Mouse (Mus musculus) midbrain, postnatal 0 days (tissue): Measurements from ENCODE around the gene Pcdh7. TPM values are rescaled to one million over a fixed set of nuclear protein-coding genes. Genes with fewer than 3 reads are reported as not detected.

ENCODE experiments used
- ATAC-seq: fragments of 200-750 bp; cut with Nextera tagmentation; 2 replicates; pipeline ENCODE4 v1.8.0; 2017; ENCODE audit warnings: moderate number of reproducible peaks, mild to moderate bottlenecking, moderate TSS enrichment, moderate library complexity; ENCODE audit not compliant: low FRiP score
- DNase-seq: peaks from one replicate; pipeline ENCODE4 v3.0.0-alpha.2; 2015; ENCODE audit warnings: low spot score
- H3K27ac ChIP-seq: fragments of 300-500 bp; sonication (generic); 2 replicates; pipeline ENCODE4 v1.5.1; 2014; ENCODE audit warnings: low read depth, mild to moderate bottlenecking, low read length, mixed read lengths
- H3K27me3 ChIP-seq: fragments of 300-500 bp; sonication (generic); 2 replicates; pipeline ENCODE4 v1.6.1; 2014; ENCODE audit warnings: low read length, control low read depth, mixed read lengths; ENCODE audit not compliant: insufficient read depth
- H3K36me3 ChIP-seq: fragments of 300-500 bp; sonication (generic); 2 replicates; pipeline ENCODE4 v1.6.1; 2014; ENCODE audit warnings: low read length, control low read depth, mixed read lengths; ENCODE audit not compliant: insufficient read depth
- H3K4me1 ChIP-seq: fragments of 300-500 bp; sonication (generic); 2 replicates; pipeline ENCODE4 v1.6.1; 2014; ENCODE audit warnings: mild to moderate bottlenecking, control low read depth, antibody characterized with exemption, low read length, mixed read lengths; ENCODE audit not compliant: insufficient read depth
- H3K4me2 ChIP-seq: fragments of 300-500 bp; sonication (generic); 2 replicates; pipeline ENCODE4 v1.6.1; 2014; ENCODE audit warnings: low read depth, mild to moderate bottlenecking, low read length, mixed read lengths; ENCODE audit not compliant: poor library complexity, severe bottlenecking
- H3K4me3 ChIP-seq: fragments of 300-500 bp; sonication (generic); 2 replicates; pipeline ENCODE4 v1.5.1; 2014; ENCODE audit warnings: low read depth, mild to moderate bottlenecking, low read length, moderate library complexity
- H3K9ac ChIP-seq: fragments of 300-500 bp; sonication (generic); replicated peaks from 2 replicates; pipeline ENCODE4 v1.6.1; 2014; ENCODE audit warnings: mild to moderate bottlenecking, low read length, moderate library complexity, mixed read lengths; ENCODE audit not compliant: poor library complexity, severe bottlenecking
- H3K9me3 ChIP-seq: fragments of 300-500 bp; sonication (generic); 2 replicates; pipeline ENCODE4 v1.6.1; 2016; ENCODE audit warnings: low read length, control low read depth
- CTCF ChIP-seq: IDR thresholded peaks from 2 replicates; pipeline ENCODE4 v1.5.1; 2016; ENCODE audit warnings: antibody characterized with exemption, mild to moderate bottlenecking
- WGBS: fragments of 180-500 bp; shearing (Covaris S2); extraction: QIAGEN DNeasy Blood & Tissue Kit; methylation state at CpG from one replicate; pipeline ENCODE4 v1.1.7; 2014; 5-methylcytosine and 5-hydroxymethylcytosine counted together
- polyA plus RNA-seq: library from polyadenylated mRNA; unstranded; fragments of >200 nt; fragmentation: Nextera tagmentation; extraction: Ambion mirVana; gene quantifications from 2 replicates; pipeline ENCODE4 v1.2.1, GENCODE M21; 2015
- total RNA-seq: library from RNA; depleted of rRNA; stranded (reverse); fragments of >200 nt; gene quantifications from 2 replicates; pipeline ENCODE4 v1.2.3, GENCODE M21; 2014

Gene Pcdh7
- total and polyA plus RNA-seq, 2 experiments from 2014 or later = 29.6 to 157 TPM

DNA sequence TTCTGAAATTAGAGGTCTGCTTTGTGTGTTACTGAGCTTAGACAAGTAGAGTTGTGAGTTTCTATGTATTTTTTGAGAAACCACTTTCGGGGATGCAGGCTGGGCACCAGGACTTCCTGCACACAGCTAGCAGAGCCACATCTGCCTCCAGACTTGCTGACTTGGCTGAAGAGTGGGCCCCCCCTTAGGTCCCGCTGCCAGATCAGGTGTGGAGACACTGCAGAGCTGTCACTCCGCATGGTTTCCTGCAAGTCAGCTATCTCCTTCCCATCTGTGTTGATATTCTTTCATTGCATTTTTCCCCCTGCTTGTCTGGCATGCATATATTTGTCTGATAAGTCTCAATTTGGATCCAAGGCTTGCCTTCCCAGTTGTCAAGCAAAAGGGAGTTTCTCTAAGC, 52.6 kb downstream of the Pcdh7 start:
- Histone ChIP-seq H3K27me3 (no peaks in the 10 kb centered on the region), H3K4me2 (no peak overlapping the region), H3K9ac (no peak overlapping the region), H3K4me1 (no peaks in the 10 kb centered on the region), H3K27ac (no peak overlapping the region), H3K36me3 (no peaks in the 10 kb centered on the region), H3K4me3 (no peak overlapping the region), H3K9me3 (no peaks in the 10 kb centered on the region)
- WGBS = 87% methylated on average over 3 of the region's 3 CpGs
- ATAC-seq (no peak; the same call in 1 of the 2 replicates), DNase-seq (no peak)
- no peak for TF ChIP-seq CTCF

DNA sequence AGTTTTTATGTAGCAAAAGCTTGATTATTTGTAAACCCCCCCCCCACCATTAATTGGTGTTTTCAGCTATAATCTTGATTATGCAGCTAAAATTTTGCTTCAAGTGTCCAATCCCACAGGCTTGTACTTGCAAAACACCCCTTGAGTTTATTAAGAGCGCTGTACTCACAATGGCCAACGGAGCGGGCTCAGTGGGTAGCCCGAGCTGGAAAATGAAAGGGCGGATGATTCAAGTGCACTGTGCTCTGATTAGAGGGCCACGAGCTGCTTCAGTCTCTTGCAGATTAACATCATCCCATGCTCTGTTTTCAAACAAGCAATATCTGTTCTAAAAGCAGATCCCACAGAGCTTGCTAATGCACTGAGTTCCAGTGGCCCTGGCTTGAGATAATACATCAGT, 53.4 kb downstream of the Pcdh7 start:
- Histone ChIP-seq H3K4me3 (no peak overlapping the region), H3K36me3 (no peaks in the 10 kb centered on the region), H3K9me3 (no peaks in the 10 kb centered on the region), H3K9ac (no peak overlapping the region), H3K4me1 (no peaks in the 10 kb centered on the region), H3K4me2 (no peak overlapping the region), H3K27ac (no peak overlapping the region), H3K27me3 (no peaks in the 10 kb centered on the region)
- ATAC-seq (no peak), DNase-seq (no peak)
- TF ChIP-seq CTCF = no peak
- WGBS = 57% methylated on average over 6 of the region's 6 CpGs

DNA sequence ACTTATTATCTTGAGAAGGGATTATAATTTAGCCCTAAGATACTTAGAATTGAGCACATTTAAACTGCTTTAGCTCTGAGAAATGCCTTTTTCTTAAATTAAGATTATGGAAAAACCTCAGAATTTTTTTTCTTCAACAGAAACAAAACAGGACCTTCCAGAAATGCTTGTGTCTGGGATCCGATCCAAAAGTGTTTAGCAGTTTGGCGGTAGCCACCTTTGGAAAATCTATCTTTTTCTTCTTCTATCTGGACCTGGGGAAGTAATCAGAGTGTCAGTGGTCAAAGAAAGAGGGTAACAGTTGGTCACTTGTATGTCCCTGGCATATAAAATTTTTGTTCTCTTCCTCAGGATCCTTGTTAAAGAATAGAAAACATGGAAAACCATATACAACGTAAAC, 54.9 kb downstream of the Pcdh7 start:
- 77% methylated on average over 3 of the region's 3 CpGs for WGBS
- TF ChIP-seq CTCF = no peak
- no peaks in the 10 kb centered on the region for H3K27me3 ChIP-seq
- H3K4me3 ChIP-seq = no peak overlapping the region
- H3K9me3 ChIP-seq = no peaks in the 10 kb centered on the region
- no peaks in the 10 kb centered on the region for H3K4me1 ChIP-seq
- no peaks in the 10 kb centered on the region for H3K36me3 ChIP-seq
- H3K4me2 ChIP-seq = no peak overlapping the region
- ATAC-seq (no peak), DNase-seq (no peak)
- no peak overlapping the region for H3K9ac ChIP-seq
- H3K27ac ChIP-seq = no peak overlapping the region

DNA sequence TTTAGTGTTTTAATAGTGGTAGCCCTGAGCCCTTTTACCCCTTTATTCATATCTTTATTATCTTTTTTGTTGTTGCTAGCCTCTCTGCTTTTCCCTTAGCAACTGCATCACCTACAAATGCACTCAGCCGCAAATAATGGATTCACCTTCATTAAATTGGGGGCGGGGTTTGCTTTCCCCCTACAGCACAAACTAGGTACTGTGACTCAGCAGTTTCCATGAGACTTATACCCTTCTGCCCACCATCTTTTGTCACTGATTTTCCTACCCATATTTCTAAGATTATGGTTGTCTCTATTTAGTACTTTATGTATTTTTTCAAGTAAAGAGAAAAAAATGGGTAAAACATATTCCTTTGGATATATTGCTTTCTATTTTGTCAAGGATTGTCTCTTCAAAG, 56.7 kb downstream of the Pcdh7 start:
- Histone ChIP-seq H3K4me3 (no peak overlapping the region), H3K27me3 (no peaks in the 10 kb centered on the region), H3K9ac (no peak overlapping the region), H3K4me1 (no peaks in the 10 kb centered on the region), H3K27ac (no peak overlapping the region), H3K4me2 (no peak overlapping the region), H3K36me3 (no peaks in the 10 kb centered on the region), H3K9me3 (no peaks in the 10 kb centered on the region)
- no peak for TF ChIP-seq CTCF
- ATAC-seq (no peak), DNase-seq (no peak)
- 79% methylated on average over 2 of the region's 2 CpGs for WGBS

DNA sequence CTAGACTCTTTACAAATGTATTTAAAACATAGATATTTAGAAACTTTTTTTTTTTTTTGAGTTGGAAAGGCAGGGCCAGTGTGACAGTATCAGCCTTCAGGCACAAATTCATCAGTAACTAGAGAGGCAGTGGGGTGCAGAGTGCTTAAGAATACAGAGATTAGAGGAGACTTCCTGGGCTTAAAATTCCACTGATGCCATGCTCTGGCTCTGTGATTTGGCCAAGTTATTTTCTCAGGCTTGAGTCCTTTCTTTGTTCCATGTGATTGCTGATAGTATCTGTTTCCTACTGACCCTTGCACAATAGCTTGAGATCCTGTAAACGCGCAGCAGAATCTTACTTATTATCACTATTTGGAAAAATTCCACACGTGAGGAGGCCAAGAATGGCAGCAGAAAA, 60.3 kb downstream of the Pcdh7 start:
- no peaks in the 10 kb centered on the region for H3K27me3 ChIP-seq
- H3K4me3 ChIP-seq = no peak overlapping the region
- H3K36me3 ChIP-seq = no peaks in the 10 kb centered on the region
- H3K4me2 ChIP-seq = no peak overlapping the region
- no peak overlapping the region for H3K27ac ChIP-seq
- H3K4me1 ChIP-seq = no peaks in the 10 kb centered on the region
- no peaks in the 10 kb centered on the region for H3K9me3 ChIP-seq
- ATAC-seq (no peak), DNase-seq (no peak)
- H3K9ac ChIP-seq = no peak overlapping the region
- TF ChIP-seq CTCF = no peak
- 19% methylated on average over 3 of the region's 3 CpGs for WGBS

DNA sequence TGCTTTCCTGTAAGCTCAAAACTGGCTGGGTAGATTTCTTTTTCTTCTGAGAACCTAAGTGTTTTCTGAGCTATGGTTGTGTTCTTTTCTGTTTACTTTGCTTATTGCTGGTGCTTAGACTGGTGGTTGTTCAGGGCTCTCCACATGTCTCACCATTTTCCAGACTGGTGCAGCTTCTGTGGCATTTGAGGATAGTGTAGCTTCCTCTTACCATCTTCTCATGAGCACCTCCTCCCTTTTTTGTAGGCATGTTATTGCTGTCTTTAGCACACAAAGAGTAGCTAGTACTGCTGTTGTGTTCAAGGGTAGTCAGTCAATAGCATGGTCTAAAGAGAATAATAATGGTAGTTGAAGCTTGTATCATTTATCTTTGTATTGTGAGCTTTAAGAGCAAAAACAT, 62.2 kb downstream of the Pcdh7 start:
- Histone ChIP-seq H3K9me3 (no peaks in the 10 kb centered on the region), H3K4me3 (no peak overlapping the region), H3K4me1 (no peaks in the 10 kb centered on the region), H3K4me2 (no peak overlapping the region), H3K36me3 (no peaks in the 10 kb centered on the region), H3K27me3 (no peaks in the 10 kb centered on the region), H3K27ac (no peak overlapping the region), H3K9ac (no peak overlapping the region)
- no peak for DNase-seq
- TF ChIP-seq CTCF = no peak
- no peak for ATAC-seq
